Mouse (Mus musculus) layer of hippocampus, postnatal 25 days (tissue): ENCODE data around the gene Pdcd7. TPM values are rescaled to one million over a fixed set of nuclear protein-coding genes. Genes with fewer than 3 reads are reported as not detected.

Experiments
- DNase-seq, 2 experiments: peaks; one replicate each; pipeline ENCODE4 v3.0.0; 2022; ENCODE audit warnings: mixed read lengths in 2 of 2, low spot score in 1 of 2; ENCODE audit errors: extremely low spot score in 1 of 2
- total RNA-seq, 2 experiments: library from RNA; stranded (reverse); gene quantifications; 2 replicates each; pipeline ENCODE4 v1.2.3; 2021

The Pdcd7 gene
- total RNA-seq, 2 experiments from 2014 or later = 25.0 to 25.7 TPM

DNA sequence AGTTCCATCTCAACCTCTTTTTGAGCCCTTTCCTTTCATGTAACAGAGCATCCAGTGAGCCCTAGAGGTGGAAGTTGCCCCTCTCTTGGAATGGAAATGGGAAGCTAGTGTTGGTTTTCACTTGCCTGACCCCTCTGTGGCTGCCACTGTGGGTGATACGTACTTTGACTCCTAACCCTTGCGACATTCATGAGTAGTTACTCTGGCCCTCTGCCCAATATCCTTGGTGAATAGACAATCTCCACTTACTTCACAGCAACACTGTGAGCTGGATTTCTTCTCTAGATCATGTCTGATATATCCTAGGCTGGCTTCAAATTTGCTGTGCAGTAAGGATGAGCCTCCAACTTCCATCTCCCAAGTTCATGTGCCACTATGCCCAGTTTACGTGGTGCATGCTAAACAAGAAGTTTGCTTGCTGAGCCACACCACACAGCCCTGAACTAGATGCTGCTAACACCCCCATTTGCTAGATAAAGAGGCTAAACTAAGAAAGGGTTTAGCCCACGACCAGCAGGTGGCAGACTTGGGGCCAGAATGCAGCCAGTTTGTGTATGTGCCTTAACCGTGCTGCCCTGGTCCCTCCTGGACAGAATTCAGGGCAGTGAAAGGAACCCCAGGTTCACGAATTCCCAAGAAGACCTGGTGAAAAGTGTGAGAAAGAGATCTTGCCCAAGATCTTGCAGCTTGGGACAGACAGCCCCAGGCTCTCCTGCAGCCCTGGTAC is 46.9 kb downstream of the Pdcd7 start:
- DNase-seq = peak; percentile 23 to 76

- no peak for DNase-seq
These were observed 47.7 kb downstream of the Pdcd7 start for GRCm38 (mm10) chr9:65393606-65394005.

DNA sequence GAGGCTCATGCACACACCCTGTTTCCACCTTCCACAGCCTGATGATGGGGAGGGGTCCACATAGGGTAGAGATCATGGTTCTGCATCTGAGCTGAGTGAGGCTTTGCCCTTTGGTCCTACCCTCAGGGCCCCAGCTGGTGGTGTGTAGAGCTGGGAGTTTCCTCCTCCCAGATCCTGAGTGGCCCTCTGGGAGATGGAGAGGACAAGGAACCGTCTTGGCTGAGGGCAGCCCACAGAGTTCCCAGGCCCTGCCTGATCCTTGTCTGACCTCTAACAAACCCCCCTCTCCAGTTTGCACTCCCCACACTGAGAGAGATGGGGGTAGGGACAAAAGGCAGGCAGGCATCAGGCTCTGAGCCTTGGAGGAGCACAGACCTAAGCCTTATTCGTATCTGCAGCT is 48.5 kb downstream of the Pdcd7 start:
- no peak for DNase-seq

DNA sequence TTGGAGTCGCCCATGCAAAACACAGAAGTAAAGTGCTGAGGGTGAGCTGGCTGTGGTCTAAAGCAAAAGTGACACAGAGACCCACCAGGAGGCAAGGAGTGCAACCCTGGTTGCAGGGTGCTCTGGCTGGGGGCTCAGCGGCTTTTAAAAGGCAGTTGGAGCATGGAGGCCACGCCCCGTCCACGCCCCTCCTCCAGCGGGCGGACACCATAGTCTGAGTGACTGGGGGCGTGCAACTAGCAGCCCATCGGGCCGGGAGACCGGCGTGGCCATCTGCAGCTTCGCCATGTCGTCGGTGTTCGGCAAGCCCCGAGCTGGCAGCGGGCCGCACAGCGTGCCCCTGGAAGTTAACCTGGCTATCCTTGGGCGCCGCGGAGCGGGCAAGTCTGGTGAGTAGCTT is 52.4 kb downstream of the Pdcd7 start, which contains the start of gene Rasl12:
Rasl12 (plus strand) TSS at position 228 of the 400 bp plus-strand sequence.
- peak; percentile 36 to 49 for DNase-seq

GRCm38 (mm10) chr9:65399934-65400333 is 54.0 kb downstream of the Pdcd7 start:
- no peak for DNase-seq

DNA sequence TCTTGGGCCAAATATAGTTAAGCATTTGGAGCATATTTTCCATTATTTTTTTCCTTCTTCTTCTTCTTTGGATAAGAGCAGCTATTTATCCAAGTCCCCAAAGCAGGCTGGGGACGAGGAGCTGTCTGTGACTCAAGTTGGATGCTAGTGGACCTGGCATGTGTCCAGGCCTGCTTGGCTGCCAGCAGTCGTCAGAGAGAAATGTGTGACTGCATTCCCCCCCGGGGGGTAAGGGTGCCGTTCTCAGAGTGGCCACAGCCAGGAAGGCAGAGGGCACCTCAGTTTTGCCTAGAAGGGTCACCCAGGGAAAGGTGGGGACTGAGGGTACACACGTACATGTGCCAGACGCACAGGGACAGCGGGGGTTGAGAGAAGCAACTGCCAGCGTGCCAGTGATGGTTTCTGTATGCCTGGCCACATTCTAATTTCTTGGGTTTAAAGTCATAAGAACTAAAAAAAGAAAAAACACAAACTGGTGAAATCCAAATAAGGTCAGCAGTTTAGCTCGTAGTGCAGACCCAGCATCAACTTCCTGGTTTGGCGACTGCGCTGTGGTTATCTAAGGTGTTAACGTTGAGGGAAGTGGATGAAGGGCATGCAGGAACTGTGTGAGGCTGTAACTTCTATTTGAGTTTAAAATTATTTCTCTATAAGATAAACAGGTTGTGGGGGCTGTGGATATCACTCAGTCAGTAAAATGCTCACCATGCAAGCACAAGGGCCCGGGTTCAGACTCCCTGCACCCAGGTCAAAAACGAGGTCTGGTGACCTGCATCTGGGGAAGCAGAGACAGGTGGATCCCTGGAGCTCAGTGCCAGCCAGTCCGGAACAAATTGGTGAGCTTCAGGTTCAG is 58.7 kb downstream of the Pdcd7 start:
- peak; percentile 51 to 69 for DNase-seq

DNA sequence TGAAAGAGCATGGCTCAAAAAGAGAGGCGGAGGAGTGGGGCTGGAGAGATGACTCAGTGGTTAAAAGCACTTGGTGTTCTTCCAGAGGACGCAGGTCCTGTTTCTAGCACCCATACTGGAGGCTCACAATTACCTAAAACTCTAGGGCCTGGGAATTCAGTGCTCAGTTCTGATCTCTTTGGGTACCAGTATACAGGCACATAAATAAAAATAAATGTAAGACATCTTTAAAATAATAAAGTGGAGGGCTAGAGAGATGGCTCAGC is 59.2 kb downstream of the Pdcd7 start:
- DNase-seq = no peak

GRCm38 (mm10) chr9:65407327-65407726 is 61.4 kb downstream of the Pdcd7 start:
- DNase-seq = no peak

GRCm38 (mm10) chr9:65407861-65408260 is 62.0 kb downstream of the Pdcd7 start:
- DNase-seq = no peak

DNA sequence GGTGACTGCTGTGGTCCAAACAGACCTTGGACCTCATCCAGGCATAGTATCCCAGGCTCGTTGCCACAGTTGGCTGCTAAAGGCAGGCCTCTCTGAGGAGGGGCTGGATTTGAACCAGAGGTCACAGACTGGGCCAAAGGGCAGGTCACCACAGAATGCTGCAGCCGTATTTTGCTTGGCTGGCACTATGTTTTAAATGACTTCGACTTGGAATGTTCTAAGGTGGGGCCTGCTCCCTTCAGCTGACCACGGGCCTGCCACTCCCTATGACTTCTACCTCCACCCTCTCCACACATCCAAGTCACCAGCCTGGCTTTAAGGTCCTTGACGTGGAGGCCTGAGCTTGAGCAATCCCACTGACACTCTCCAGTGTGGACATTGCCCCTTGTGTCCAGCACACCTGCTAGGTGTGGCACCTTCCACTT is 63.0 kb downstream of the Pdcd7 start:
- no peak for DNase-seq

Other genes with a start within 250 kb of the Pdcd7 start
- gene Igdcc4, start 244.6 kb upstream of the Pdcd7 start, total RNA-seq = 10 to 100 TPM; 30.5 to 33.1 TPM
- gene Igdcc3, start 204.9 kb upstream of the Pdcd7 start, total RNA-seq = 1 to 10 TPM; 3.8 to 4.7 TPM
- gene Parp16, start 150.8 kb upstream of the Pdcd7 start, total RNA-seq = 1 to 10 TPM; 3.7 to 4.6 TPM
- not detected for gene Cilp, start 80.9 kb upstream of the Pdcd7 start, total RNA-seq
- gene Clpx, start 51.8 kb upstream of the Pdcd7 start, total RNA-seq = 10 to 100 TPM; 32.8 to 33.3 TPM
- gene Ubap1l, start 14.9 kb downstream of the Pdcd7 start, total RNA-seq = 1 to 10 TPM; 2.0 to 2.5 TPM
- gene Kbtbd13, start 45.5 kb downstream of the Pdcd7 start, total RNA-seq = under 1 TPM; 0.17 to 0.40 TPM
- 1 to 10 TPM; 3.0 to 4.3 TPM for gene Rasl12, start 52.4 kb downstream of the Pdcd7 start, total RNA-seq
- gene Slc51b, start 76.9 kb downstream of the Pdcd7 start, total RNA-seq = not detected
- gene Mtfmt, start 89.7 kb downstream of the Pdcd7 start, total RNA-seq = 10 to 100 TPM; 15.5 to 20.3 TPM
- 10 to 100 TPM; 29.6 to 39.8 TPM for gene Spg21, start 114.8 kb downstream of the Pdcd7 start, total RNA-seq
- 1 to 10 TPM; 3.3 to 3.8 TPM for gene Ankdd1a, start 174.1 kb downstream of the Pdcd7 start, total RNA-seq
- 10 to 100 TPM; 11.3 to 13.7 TPM for gene Plekho2, start 233.9 kb downstream of the Pdcd7 start, total RNA-seq
- gene Pif1, start 241.1 kb downstream of the Pdcd7 start, total RNA-seq = under 1 TPM; 0.07 to 0.19 TPM